Mouse (Mus musculus) neutrophil, adult 5-6 weeks (primary cell): ENCODE results near the gene Nrip2. TPM values are rescaled to one million over a fixed set of nuclear protein-coding genes. Genes with fewer than 3 reads are reported as not detected.

Experiments
- total RNA-seq: library from RNA; stranded (forward); fragments of 200-1000 nt; gene quantifications from 2 replicates; pipeline ENCODE4 v1.2.3, GENCODE M21; 2017

Gene Nrip2
- total RNA-seq, 1 experiment from 2014 or later = 0.12 TPM

Other genes with a start within 250 kb of the Nrip2 start
- not detected in 2 replicates for gene Tead4, start 98.5 kb upstream of the Nrip2 start, total RNA-seq
- 1.8 and 2.9 TPM in 2 replicates for gene Tulp3, start 43.4 kb upstream of the Nrip2 start, total RNA-seq
- 40.5 and 48.7 TPM in 2 replicates for gene Rhno1, start 36.4 kb upstream of the Nrip2 start, total RNA-seq
- gene Foxm1, start 36.3 kb upstream of the Nrip2 start, total RNA-seq = 2.2 and 7.8 TPM in 2 replicates
- not detected in 2 replicates for gene Tex52, start 23.8 kb upstream of the Nrip2 start, total RNA-seq
- gene Gm44596, start 23.8 kb upstream of the Nrip2 start, total RNA-seq = not detected in 2 replicates
- 35.7 and 37.1 TPM in 2 replicates for gene Itfg2, start 25.6 kb downstream of the Nrip2 start, total RNA-seq
- 66.1 and 83.2 TPM in 2 replicates for gene Fkbp4, start 39.4 kb downstream of the Nrip2 start, total RNA-seq
- 0.47 TPM in 1 of 2 replicates, not detected in the other for gene Pzp, start 127.4 kb downstream of the Nrip2 start, total RNA-seq
- gene A2ml1, start 182.3 kb downstream of the Nrip2 start, total RNA-seq = not detected in 2 replicates
- 0.74 TPM in 1 of 2 replicates, not detected in the other for gene Klrb1a, start 224.2 kb downstream of the Nrip2 start, total RNA-seq